Mouse (Mus musculus): Measurements from ENCODE around the gene Syne2. TPM values are rescaled to one million over a fixed set of nuclear protein-coding genes. Genes with fewer than 3 reads are reported as not detected.

Syne2 gene
- polyA plus RNA-seq, 1 experiment from 2014 or later = 35.7 TPM

DNA sequence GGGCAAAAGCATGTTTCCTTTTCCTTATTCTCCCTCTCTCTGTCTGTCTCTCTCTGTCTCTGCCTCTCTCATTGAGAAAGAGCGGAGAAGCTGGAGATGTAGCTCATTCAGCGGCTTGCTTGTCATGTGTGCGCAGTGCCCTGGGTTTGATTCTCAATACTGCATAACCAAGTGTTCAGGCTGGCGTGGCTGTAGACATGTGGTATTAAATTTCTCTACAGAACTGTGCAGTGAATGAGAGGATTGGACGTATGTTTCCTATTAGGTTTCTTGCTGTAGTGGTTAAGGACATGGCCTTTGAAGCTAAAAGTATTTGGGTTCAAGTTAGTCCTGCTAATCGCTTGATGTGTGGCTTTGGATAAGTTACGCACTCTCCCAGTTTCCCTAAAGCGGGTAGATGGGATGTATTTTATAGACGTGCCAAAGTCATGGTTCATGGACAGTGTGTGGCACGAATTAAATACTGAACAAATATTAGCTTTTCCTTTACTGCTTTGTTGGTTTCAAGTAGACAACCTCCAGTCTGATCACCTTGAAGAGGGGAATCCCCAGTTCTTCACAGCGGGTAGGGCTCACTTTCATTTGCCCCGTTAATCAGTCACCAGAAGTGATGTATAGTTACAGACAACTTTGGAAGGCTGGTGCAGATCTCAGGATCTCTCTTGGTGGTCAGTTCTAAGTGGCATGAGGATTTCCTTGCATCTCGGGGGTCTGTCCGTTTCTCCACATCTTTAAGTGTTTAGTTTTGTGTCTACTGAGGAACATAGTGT, 16.2 kb downstream of the Syne2 start:
- Histone ChIP-seq H3K27me3 (replicated peaks) (no peaks in the 10 kb centered on the region), H3K9ac (no peak overlapping the region), H3K27ac (peak overlapping the region; percentile 6; the same call in 1 of the 2 replicates), H3K4me1 (replicated peaks) (peaks cover 17% of the 10 kb centered on the region; the same call in 1 of the 2 replicates), H3K36me3 (no peaks in the 10 kb centered on the region), H3K4me3 (replicated peaks) (no peak overlapping the region), H3K4me2 (replicated peaks) (peak overlapping the region; percentile 24), H3K9me3 (no peaks in the 10 kb centered on the region)
- ATAC-seq = peak; percentile 45; the same call in 1 of the 2 replicates
- 42% methylated on average over 14 of the region's 14 CpGs for WGBS

DNA sequence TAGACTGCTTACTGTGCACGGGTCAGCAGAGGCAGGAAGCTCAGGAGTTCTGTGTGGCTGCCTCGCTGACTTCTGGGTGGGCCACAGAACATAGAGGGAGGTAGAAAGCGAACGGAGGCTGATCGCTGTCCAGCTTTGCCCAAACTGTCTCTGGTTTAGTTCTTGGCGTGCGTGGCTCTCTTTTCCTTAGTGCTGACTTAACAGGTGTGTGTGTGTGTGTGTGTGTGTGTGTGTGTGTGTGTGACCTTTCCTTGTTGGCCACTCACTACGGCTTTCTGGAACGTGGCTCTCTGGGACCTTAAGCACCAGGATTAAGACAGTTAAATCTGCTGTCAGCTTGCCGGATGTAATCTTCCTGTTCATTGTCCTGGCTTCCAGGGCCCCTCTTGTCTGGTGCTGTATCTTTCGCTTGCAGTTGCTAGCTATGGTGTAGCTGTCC, 18.6 kb downstream of the Syne2 start:
- Histone ChIP-seq H3K27me3 (replicated peaks) (no peaks in the 10 kb centered on the region), H3K9me3 (no peaks in the 10 kb centered on the region), H3K36me3 (no peaks in the 10 kb centered on the region), H3K9ac (no peak overlapping the region), H3K4me1 (replicated peaks) (peaks cover 20% of the 10 kb centered on the region; the same call in 1 of the 2 replicates), H3K4me2 (replicated peaks) (peak overlapping the region; percentile 31; the same call in 1 of the 2 replicates), H3K4me3 (replicated peaks) (no peak overlapping the region), H3K27ac (no peak overlapping the region)
- WGBS = 27% methylated on average over 11 of the region's 11 CpGs
- ATAC-seq = no peak

DNA sequence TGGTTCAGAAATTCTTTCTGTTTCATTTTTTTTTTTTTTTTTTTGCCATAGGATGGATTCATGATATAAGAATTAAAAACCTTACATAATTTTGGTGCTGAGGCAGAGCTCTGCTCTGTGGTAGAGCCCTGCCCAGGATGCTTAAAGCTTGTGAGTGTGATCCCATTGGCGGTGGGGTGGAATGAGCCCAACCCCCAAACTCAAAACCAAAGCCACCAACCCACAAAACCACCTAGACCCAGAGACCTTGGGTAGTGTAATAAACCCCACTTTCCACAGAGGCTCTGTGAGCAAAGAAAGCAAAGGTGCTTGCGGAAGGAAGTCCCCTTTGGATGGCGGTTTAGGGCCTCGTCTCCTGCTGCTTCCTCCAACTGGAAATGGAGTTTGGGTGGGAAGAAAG, 19.5 kb downstream of the Syne2 start:
- H3K4me1 ChIP-seq (replicated peaks) = peaks cover 20% of the 10 kb centered on the region; the same call in 1 of the 2 replicates
- 91% methylated on average over 4 of the region's 4 CpGs for WGBS
- no peak overlapping the region for H3K9ac ChIP-seq
- H3K9me3 ChIP-seq = no peaks in the 10 kb centered on the region
- no peaks in the 10 kb centered on the region for H3K27me3 ChIP-seq (replicated peaks)
- H3K36me3 ChIP-seq = no peaks in the 10 kb centered on the region
- ATAC-seq = no peak
- H3K27ac ChIP-seq = no peak overlapping the region
- no peak overlapping the region for H3K4me3 ChIP-seq (replicated peaks)
- no peak overlapping the region for H3K4me2 ChIP-seq (replicated peaks)

- ATAC-seq = no peak
- H3K36me3 ChIP-seq = no peaks in the 10 kb centered on the region
- H3K4me2 ChIP-seq (replicated peaks) = no peak overlapping the region
- peaks cover 13% of the 10 kb centered on the region; the same call in 1 of the 2 replicates for H3K4me1 ChIP-seq (replicated peaks)
- 73% methylated on average over 11 of the region's 11 CpGs for WGBS
- H3K27me3 ChIP-seq (replicated peaks) = no peaks in the 10 kb centered on the region
- H3K9me3 ChIP-seq = no peaks in the 10 kb centered on the region
- H3K4me3 ChIP-seq (replicated peaks) = no peak overlapping the region
- no peak overlapping the region for H3K27ac ChIP-seq
- no peak overlapping the region for H3K9ac ChIP-seq
These were observed 21.3 kb downstream of the Syne2 start for GRCm38 (mm10) chr12:75839083-75839736.

- Histone ChIP-seq H3K36me3 (no peaks in the 10 kb centered on the region), H3K4me3 (replicated peaks) (no peak overlapping the region), H3K27me3 (replicated peaks) (no peaks in the 10 kb centered on the region), H3K4me1 (replicated peaks) (peaks cover 14% of the 10 kb centered on the region), H3K27ac (no peak overlapping the region), H3K9me3 (no peaks in the 10 kb centered on the region), H3K4me2 (replicated peaks) (no peak overlapping the region), H3K9ac (no peak overlapping the region)
- ATAC-seq = no peak
- WGBS = 77% methylated on average over 7 of the region's 7 CpGs
These were observed 23.2 kb downstream of the Syne2 start for GRCm38 (mm10) chr12:75841183-75841582.

DNA sequence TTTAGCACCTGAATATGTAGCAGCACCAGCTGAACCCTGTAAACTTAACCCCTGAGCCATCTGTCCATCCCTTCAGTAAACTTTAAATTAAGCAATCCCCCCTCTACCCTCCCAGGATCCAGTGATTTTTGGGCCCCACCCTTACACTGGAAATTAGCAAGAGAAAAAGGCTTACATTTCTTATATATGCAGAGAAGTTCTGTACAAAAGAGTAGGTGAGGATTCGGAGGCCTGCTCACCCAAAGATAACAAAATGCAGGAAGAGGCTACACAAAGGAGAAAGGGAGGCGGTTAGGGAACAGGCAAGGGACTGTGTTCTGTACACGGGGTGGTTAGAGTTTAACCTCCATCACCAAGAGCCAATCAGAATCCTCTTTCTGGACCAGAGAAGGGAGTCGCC, 26.4 kb downstream of the Syne2 start:
- H3K9ac ChIP-seq = no peak overlapping the region
- no peaks in the 10 kb centered on the region for H3K36me3 ChIP-seq
- WGBS = 65% methylated on average over 4 of the region's 4 CpGs
- H3K4me2 ChIP-seq (replicated peaks) = no peak overlapping the region
- no peak overlapping the region for H3K27ac ChIP-seq
- no peak for ATAC-seq
- H3K9me3 ChIP-seq = no peaks in the 10 kb centered on the region
- H3K27me3 ChIP-seq (replicated peaks) = no peaks in the 10 kb centered on the region
- H3K4me3 ChIP-seq (replicated peaks) = no peak overlapping the region
- peaks cover 9% of the 10 kb centered on the region; the same call in 1 of the 2 replicates for H3K4me1 ChIP-seq (replicated peaks)

- no peak for ATAC-seq
- Histone ChIP-seq H3K4me2 (replicated peaks) (no peak overlapping the region), H3K9me3 (no peaks in the 10 kb centered on the region), H3K36me3 (no peaks in the 10 kb centered on the region), H3K4me1 (replicated peaks) (peaks cover 5% of the 10 kb centered on the region; the same call in 1 of the 2 replicates), H3K27me3 (replicated peaks) (no peaks in the 10 kb centered on the region), H3K4me3 (replicated peaks) (no peak overlapping the region), H3K27ac (no peak overlapping the region), H3K9ac (no peak overlapping the region)
- WGBS = 31% methylated on average over 9 of the region's 9 CpGs
These were observed 27.1 kb downstream of the Syne2 start for GRCm38 (mm10) chr12:75845070-75845469.

GRCm38 (mm10) chr12:75846513-75846912, 28.6 kb downstream of the Syne2 start:
- no peaks in the 10 kb centered on the region for H3K9me3 ChIP-seq
- ATAC-seq = no peak
- 77% methylated on average over 12 of the region's 12 CpGs for WGBS
- no peak overlapping the region for H3K4me3 ChIP-seq (replicated peaks)
- no peak overlapping the region for H3K4me2 ChIP-seq (replicated peaks)
- no peaks in the 10 kb centered on the region for H3K36me3 ChIP-seq
- H3K27me3 ChIP-seq (replicated peaks) = no peaks in the 10 kb centered on the region
- no peak overlapping the region for H3K27ac ChIP-seq
- peaks cover 5% of the 10 kb centered on the region; the same call in 1 of the 2 replicates for H3K4me1 ChIP-seq (replicated peaks)
- H3K9ac ChIP-seq = no peak overlapping the region

DNA sequence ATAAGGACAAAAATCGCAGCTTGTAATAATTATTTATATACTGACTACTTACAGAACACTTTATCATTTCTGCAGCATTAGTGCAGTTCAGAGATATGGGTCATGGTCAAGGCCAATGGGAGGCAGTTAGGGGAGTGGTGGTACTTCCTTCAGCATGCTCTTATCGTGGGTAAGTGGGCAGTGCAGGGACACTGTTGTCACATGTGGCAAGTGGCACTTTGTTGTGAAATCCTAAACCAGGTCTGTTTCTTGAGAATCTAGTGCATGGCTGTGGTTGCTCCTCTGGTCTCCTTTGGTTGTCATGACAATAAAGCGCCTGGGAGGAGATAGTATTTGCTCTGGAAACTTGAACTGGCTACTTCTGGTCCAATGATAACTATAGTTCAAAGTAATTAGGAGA, 32.3 kb downstream of the Syne2 start:
- H3K9me3 ChIP-seq = no peaks in the 10 kb centered on the region
- H3K36me3 ChIP-seq = no peaks in the 10 kb centered on the region
- H3K27ac ChIP-seq = no peak overlapping the region
- H3K9ac ChIP-seq = no peak overlapping the region
- H3K4me1 ChIP-seq (replicated peaks) = peaks cover 15% of the 10 kb centered on the region
- H3K27me3 ChIP-seq (replicated peaks) = no peaks in the 10 kb centered on the region
- ATAC-seq = no peak
- 53% methylated on average over 3 of the region's 3 CpGs for WGBS
- H3K4me3 ChIP-seq (replicated peaks) = no peak overlapping the region
- H3K4me2 ChIP-seq (replicated peaks) = no peak overlapping the region

DNA sequence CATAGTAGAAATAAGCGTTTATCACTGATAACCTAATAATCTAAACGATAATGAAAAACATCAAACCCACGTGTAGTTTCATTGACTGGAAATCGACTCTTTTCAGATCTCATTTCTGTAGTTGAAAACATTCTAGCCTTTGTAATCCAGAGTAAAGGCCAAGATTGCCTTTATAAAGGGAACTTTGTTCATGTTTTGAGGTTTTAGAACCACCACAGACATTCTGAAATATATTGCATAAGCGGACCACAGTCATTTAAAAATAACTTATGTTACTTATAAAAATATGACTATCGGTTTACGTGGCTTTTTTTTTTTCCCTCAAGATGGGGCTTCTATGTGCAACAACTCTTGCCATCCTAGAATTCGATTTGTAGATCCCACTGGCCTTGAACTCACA, 33.5 kb downstream of the Syne2 start:
- H3K36me3 ChIP-seq = no peaks in the 10 kb centered on the region
- peaks cover 16% of the 10 kb centered on the region for H3K4me1 ChIP-seq (replicated peaks)
- no peak overlapping the region for H3K27ac ChIP-seq
- H3K9ac ChIP-seq = no peak overlapping the region
- ATAC-seq = no peak
- no peak overlapping the region for H3K4me2 ChIP-seq (replicated peaks)
- no peak overlapping the region for H3K4me3 ChIP-seq (replicated peaks)
- no peaks in the 10 kb centered on the region for H3K27me3 ChIP-seq (replicated peaks)
- 83% methylated on average over 8 of the region's 8 CpGs for WGBS
- H3K9me3 ChIP-seq = no peaks in the 10 kb centered on the region

DNA sequence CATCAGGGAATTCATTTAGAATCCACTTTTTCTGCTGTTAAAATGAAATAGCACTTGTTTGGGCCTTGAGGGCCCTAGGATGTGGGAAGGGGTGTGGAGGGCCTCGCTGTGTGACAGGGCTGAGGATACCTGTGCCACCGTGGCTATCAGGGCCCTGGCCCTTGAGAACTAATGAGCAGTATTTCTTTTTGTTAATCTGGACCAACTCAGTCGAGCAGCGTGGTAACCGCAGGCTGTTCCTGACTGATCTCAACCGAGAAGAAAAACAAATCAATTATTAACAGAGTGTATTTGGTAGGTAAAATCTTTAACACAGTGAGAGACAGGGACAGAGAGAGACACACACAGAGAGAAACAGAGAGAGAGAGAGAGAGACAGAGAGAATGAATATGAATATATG, 34.5 kb downstream of the Syne2 start:
- H3K27ac ChIP-seq = no peak overlapping the region
- no peak for ATAC-seq
- no peaks in the 10 kb centered on the region for H3K36me3 ChIP-seq
- peaks cover 20% of the 10 kb centered on the region for H3K4me1 ChIP-seq (replicated peaks)
- no peak overlapping the region for H3K9ac ChIP-seq
- 46% methylated on average over 6 of the region's 6 CpGs for WGBS
- no peak overlapping the region for H3K4me3 ChIP-seq (replicated peaks)
- H3K4me2 ChIP-seq (replicated peaks) = no peak overlapping the region
- no peaks in the 10 kb centered on the region for H3K9me3 ChIP-seq
- no peaks in the 10 kb centered on the region for H3K27me3 ChIP-seq (replicated peaks)

GRCm38 (mm10) chr12:75853559-75853958, 35.6 kb downstream of the Syne2 start:
- H3K4me3 ChIP-seq (replicated peaks) = no peak overlapping the region
- peak overlapping the region; percentile 47 for H3K4me2 ChIP-seq (replicated peaks)
- H3K9me3 ChIP-seq = no peaks in the 10 kb centered on the region
- peaks cover 20% of the 10 kb centered on the region for H3K4me1 ChIP-seq (replicated peaks)
- whole genome bisulfite sequencing = 23% methylated on average over 8 of the region's 8 CpGs
- peak; percentile 46 for ATAC-seq
- H3K27ac ChIP-seq = peak overlapping the region; percentile 68
- H3K9ac ChIP-seq = no peak overlapping the region
- no peaks in the 10 kb centered on the region for H3K36me3 ChIP-seq
- no peaks in the 10 kb centered on the region for H3K27me3 ChIP-seq (replicated peaks)
